Mouse (Mus musculus) liver, adult 2 months (tissue): Measurements from ENCODE around the gene Abcb5. TPM values are rescaled to one million over a fixed set of nuclear protein-coding genes. Genes with fewer than 3 reads are reported as not detected.

Experiments used
- DNase-seq: peaks from one replicate; pipeline ENCODE4 v3.0.0-alpha.2; 2011; ENCODE audit warnings: low read depth, low spot score; ENCODE audit errors: extremely low read depth
- H3K27ac ChIP-seq: fragments of 200-500 bp; replicated peaks from 2 replicates; pipeline ENCODE4 v1.5.1; 2012; ENCODE audit warnings: low read depth, mild to moderate bottlenecking, control low read depth, inconsistent platforms, low read length; ENCODE audit not compliant: insufficient read depth
- H3K27me3 ChIP-seq: fragments of 200-500 bp; 2 replicates; pipeline ENCODE4 v1.6.1; 2012; ENCODE audit warnings: mild to moderate bottlenecking, moderate library complexity, low read length, inconsistent platforms; ENCODE audit not compliant: control insufficient read depth, insufficient read depth
- H3K36me3 ChIP-seq: fragments of 200-500 bp; 2 replicates; pipeline ENCODE4 v1.6.1; 2012; ENCODE audit warnings: low read length, inconsistent platforms; ENCODE audit not compliant: control insufficient read depth, insufficient read depth
- H3K4me1 ChIP-seq: fragments of 200-500 bp; 2 replicates; pipeline ENCODE4 v1.6.1; 2011; ENCODE audit warnings: low read length; ENCODE audit not compliant: control insufficient read depth, insufficient read depth
- H3K4me3 ChIP-seq: fragments of 200-500 bp; 2 replicates; pipeline ENCODE4 v1.5.1; 2011; ENCODE audit warnings: low read depth, mild to moderate bottlenecking, control low read depth, low read length, moderate library complexity; ENCODE audit not compliant: insufficient read depth
- H3K79me2 ChIP-seq: fragments of 200-500 bp; 2 replicates; pipeline ENCODE4 v1.6.1; 2012; ENCODE audit warnings: inconsistent platforms, mild to moderate bottlenecking, low read length, moderate library complexity; ENCODE audit not compliant: control insufficient read depth, insufficient read depth
- H3K9ac ChIP-seq: fragments of 200-500 bp; 2 replicates; pipeline ENCODE4 v1.6.1; 2012; ENCODE audit warnings: low read depth, mild to moderate bottlenecking, control low read depth, inconsistent platforms, low read length
- CTCF ChIP-seq: fragments of 200-500 bp; IDR thresholded peaks from 2 replicates; pipeline ENCODE4 v1.5.1; 2011; ENCODE audit warnings: low read depth, low read length, control low read depth
- POLR2A ChIP-seq: fragments of 200-500 bp; IDR thresholded peaks from 2 replicates; pipeline ENCODE4 v1.6.1; 2011; ENCODE audit warnings: low read length, control low read depth; ENCODE audit not compliant: insufficient read depth; ENCODE audit errors: extremely low read depth
- WGBS: fragments of 180-500 bp; shearing (Covaris S2); methylation state at CpG from one replicate; pipeline ENCODE4 v1.1.7; 2018; 5-methylcytosine and 5-hydroxymethylcytosine counted together
- polyA plus RNA-seq: library from polyadenylated mRNA; depleted of rRNA; stranded (reverse); fragments of >200 nt; gene quantifications from 2 replicates; pipeline ENCODE4 v1.2.3, GENCODE M21; 2012
- total RNA-seq: library from RNA; depleted of rRNA; stranded (reverse); fragments of >200 nt; gene quantifications from 2 replicates; pipeline ENCODE4 v1.2.3, GENCODE M21; 2014

Gene Abcb5
- total and polyA plus RNA-seq, 2 experiments, result not detected

GRCm38 (mm10) chr12:118882790-118883189 lies 83.4 kb downstream of the Abcb5 start:
- no peak for TF ChIP-seq CTCF
- no peak for TF ChIP-seq POLR2A
- Histone ChIP-seq H3K4me3 (no peak overlapping the region), H3K79me2 (no peaks in the 10 kb centered on the region), H3K9ac (no peak overlapping the region), H3K36me3 (no peaks in the 10 kb centered on the region), H3K27ac (no peak overlapping the region), H3K27me3 (0 out of 2 replicates have a peak, but pooled peaks cover 2% of the 10 kb centered on the region), H3K4me1 (no peaks in the 10 kb centered on the region)
- DNase-seq, result no peak

DNA sequence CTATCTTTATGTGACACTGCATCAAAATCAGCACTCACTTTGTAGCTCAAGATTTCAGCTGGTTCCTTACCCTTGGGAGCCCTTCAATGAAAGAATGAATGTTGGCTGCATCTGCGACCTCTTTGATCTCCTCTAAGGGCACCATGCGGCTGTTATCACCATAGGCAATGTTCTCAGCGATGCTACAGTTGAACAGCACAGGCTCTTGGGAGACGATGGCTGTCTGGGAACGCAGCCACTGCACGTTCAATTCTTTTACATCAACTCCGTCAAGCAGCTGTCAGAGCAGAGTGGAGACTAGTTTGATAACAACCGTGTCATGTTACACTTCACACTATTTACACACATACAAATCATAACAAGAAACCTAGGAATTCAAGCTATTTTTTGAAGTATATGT lies 93.5 kb downstream of the Abcb5 start:
- Histone ChIP-seq H3K27ac (no peak overlapping the region), H3K9ac (no peak overlapping the region), H3K27me3 (0 out of 2 replicates have a peak, but pooled peaks cover under 1% of the 10 kb centered on the region), H3K79me2 (no peaks in the 10 kb centered on the region), H3K4me1 (no peaks in the 10 kb centered on the region), H3K4me3 (no peak overlapping the region), H3K36me3 (no peaks in the 10 kb centered on the region)
- no peak for DNase-seq
- TF ChIP-seq POLR2A, result no peak
- TF ChIP-seq CTCF, result no peak
- 81% methylated on average over 8 of the region's 8 CpGs for WGBS

- Histone ChIP-seq H3K27ac (no peak overlapping the region), H3K4me1 (no peaks in the 10 kb centered on the region), H3K79me2 (no peaks in the 10 kb centered on the region), H3K9ac (no peak overlapping the region), H3K27me3 (peaks cover 5% of the 10 kb centered on the region; the same call in 1 of the 2 replicates), H3K4me3 (no peak overlapping the region), H3K36me3 (no peaks in the 10 kb centered on the region)
- no peak for TF ChIP-seq CTCF
- TF ChIP-seq POLR2A, result no peak
- DNase-seq, result no peak
- 5% methylated on average over 7 of the region's 7 CpGs for WGBS
Measured at GRCm38 (mm10) chr12:118856151-118856550, 110.1 kb downstream of the Abcb5 start.

- Histone ChIP-seq H3K4me3 (peak overlapping the region; percentile 8; the same call in 1 of the 2 replicates), H3K79me2 (no peaks in the 10 kb centered on the region)
- DNase-seq, result peak; percentile 26
Measured at GRCm38 (mm10) chr12:118854831-118855453, 111.3 kb downstream of the Abcb5 start.

GRCm38 (mm10) chr12:118854401-118854800 lies 111.8 kb downstream of the Abcb5 start:
- H3K36me3 ChIP-seq, result no peaks in the 10 kb centered on the region
- WGBS, result 5% methylated on average over 10 of the region's 10 CpGs
- H3K27me3 ChIP-seq, result peaks cover 14% of the 10 kb centered on the region
- no peak for DNase-seq
- no peak overlapping the region for H3K9ac ChIP-seq
- no peak overlapping the region for H3K27ac ChIP-seq
- no peak for TF ChIP-seq CTCF
- no peak for TF ChIP-seq POLR2A
- H3K4me1 ChIP-seq, result 0 out of 2 replicates have a peak, but pooled peaks cover 1% of the 10 kb centered on the region
- H3K4me3 ChIP-seq, result no peak overlapping the region
- H3K79me2 ChIP-seq, result no peaks in the 10 kb centered on the region

More at GRCm38 (mm10) chr12:118854831-118855453, 111.3 kb downstream of the Abcb5 start:
- H3K9ac ChIP-seq, result no peak overlapping the region
- H3K27me3 ChIP-seq, result peaks cover 8% of the 10 kb centered on the region; the same call in 1 of the 2 replicates
- peak; percentile 89 for TF ChIP-seq CTCF
- TF ChIP-seq POLR2A, result no peak
- no peaks in the 10 kb centered on the region for H3K4me1 ChIP-seq
- no peaks in the 10 kb centered on the region for H3K36me3 ChIP-seq
- 1% methylated on average over 34 of the region's 34 CpGs for WGBS
- H3K27ac ChIP-seq, result no peak overlapping the region

DNA sequence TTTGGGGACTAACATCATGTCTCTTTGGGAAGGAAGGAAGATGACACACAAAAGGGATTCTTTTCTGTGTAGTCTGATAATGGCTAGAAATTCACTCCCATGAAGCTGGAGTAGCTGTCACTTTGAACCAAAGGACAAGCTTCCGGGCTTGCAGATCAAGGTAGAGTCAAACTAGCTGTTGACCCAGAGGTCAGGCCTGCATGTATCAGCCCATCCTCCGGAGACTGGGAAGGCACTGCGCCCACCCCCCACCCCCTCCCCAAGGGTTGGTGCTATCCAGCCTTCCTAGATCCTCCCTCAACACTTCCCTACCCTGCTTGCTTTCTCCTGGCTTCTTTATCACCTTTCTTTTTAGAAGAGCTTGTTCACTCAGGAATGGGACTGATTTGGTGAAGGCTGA lies 112.9 kb downstream of the Abcb5 start:
- Histone ChIP-seq H3K4me3 (no peak overlapping the region), H3K36me3 (no peaks in the 10 kb centered on the region), H3K79me2 (no peaks in the 10 kb centered on the region), H3K27ac (no peak overlapping the region), H3K27me3 (peaks cover 24% of the 10 kb centered on the region), H3K9ac (no peak overlapping the region), H3K4me1 (peaks cover 3% of the 10 kb centered on the region)
- no peak for TF ChIP-seq CTCF
- TF ChIP-seq POLR2A, result no peak
- DNase-seq, result no peak
- 18% methylated on average over 3 of the region's 3 CpGs for WGBS
